Mouse (Mus musculus): ENCODE data around the gene Prr11. TPM values are rescaled to one million over a fixed set of nuclear protein-coding genes. Genes with fewer than 3 reads are reported as not detected.

Gene Prr11
- polyA plus RNA-seq, 1 experiment from 2014 or later: 15.6 TPM

MicroRNA genes within 50 kb of the gene (microRNA counts, 519-probe panel; counts per million panel counts)
- 9,294 counts per million, percentile 90 among the panel's probes with 10 or more counts for microRNA mmu-miR-301a

Small RNA genes within 50 kb of the gene (microRNA-seq; reads per million reads assigned to microRNA genes)
- gene Mir301: 1,767 reads per million, percentile 82 among the genes with 10 or more reads in this experiment

Other genes starting within 250 kb of the Prr11 start
- 3.0 and 4.4 TPM in 2 replicates for gene Ypel2, start 115.0 kb downstream of the Prr11 start, polyA plus RNA-seq (2016; fragmentation: Nextera tagmentation; extraction: Ambion mirVana)
- 50.7 and 77.7 TPM in 2 replicates for gene Gdpd1, start 34.6 kb downstream of the Prr11 start, polyA plus RNA-seq (2016; fragmentation: Nextera tagmentation; extraction: Ambion mirVana)
- 26.2 and 26.9 TPM in 2 replicates for gene Smg8, start 21.9 kb downstream of the Prr11 start, polyA plus RNA-seq (2016; fragmentation: Nextera tagmentation; extraction: Ambion mirVana)
- 103 and 111 TPM in 2 replicates for gene Ska2, start 526 bp upstream of the Prr11 start, polyA plus RNA-seq (2016; fragmentation: Nextera tagmentation; extraction: Ambion mirVana)
- gene Trim37, start 18.4 kb upstream of the Prr11 start, polyA plus RNA-seq (2016; fragmentation: Nextera tagmentation; extraction: Ambion mirVana): 74.4 and 81.1 TPM in 2 replicates

Data from midbrain, embryonic 10.5 days (tissue).